Mouse (Mus musculus) midbrain, embryonic 15.5 days (tissue): ENCODE measurements around the gene Gm42957. TPM values are rescaled to one million over a fixed set of nuclear protein-coding genes. Genes with fewer than 3 reads are reported as not detected.

Experiments used
- ATAC-seq: fragments of 200-750 bp; cut with Nextera tagmentation; replicated peaks from 2 replicates; pipeline ENCODE4 v1.8.0; 2017; ENCODE audit warnings: moderate TSS enrichment
- H3K27ac ChIP-seq: fragments of 300-500 bp; sonication (generic); 2 replicates; pipeline ENCODE4 v1.5.1; 2015; ENCODE audit warnings: mild to moderate bottlenecking, inconsistent platforms
- H3K27me3 ChIP-seq: fragments of 300-500 bp; sonication (generic); replicated peaks from 2 replicates; pipeline ENCODE4 v1.6.1; 2015; ENCODE audit warnings: inconsistent platforms
- H3K36me3 ChIP-seq: fragments of 300-500 bp; sonication (generic); replicated peaks from 2 replicates; pipeline ENCODE4 v1.6.1; 2015; ENCODE audit warnings: inconsistent platforms
- H3K4me1 ChIP-seq: fragments of 300-500 bp; sonication (generic); 2 replicates; pipeline ENCODE4 v1.6.1; 2015; ENCODE audit warnings: inconsistent platforms
- H3K4me2 ChIP-seq: fragments of 300-500 bp; sonication (generic); 2 replicates; pipeline ENCODE4 v1.6.1; 2015; ENCODE audit warnings: inconsistent platforms, mild to moderate bottlenecking, moderate library complexity
- H3K4me3 ChIP-seq: fragments of 300-500 bp; sonication (generic); 2 replicates; pipeline ENCODE4 v1.5.1; 2015; ENCODE audit warnings: mild to moderate bottlenecking, inconsistent platforms
- H3K9ac ChIP-seq: fragments of 300-500 bp; sonication (generic); 2 replicates; pipeline ENCODE4 v1.6.1; 2015; ENCODE audit warnings: mild to moderate bottlenecking, inconsistent platforms
- H3K9me3 ChIP-seq: fragments of 300-500 bp; sonication (generic); 2 replicates; pipeline ENCODE4 v1.6.1; 2016; ENCODE audit warnings: inconsistent platforms
- WGBS: fragments of 180-500 bp; shearing (Covaris S2); methylation state at CpG from one replicate; pipeline ENCODE4 v1.1.7; 2015; ENCODE audit warnings: mixed read lengths; 5-methylcytosine and 5-hydroxymethylcytosine counted together
- polyA plus RNA-seq: library from polyadenylated mRNA; unstranded; fragments of >200 nt; fragmentation: Nextera tagmentation; extraction: Ambion mirVana; gene quantifications from 2 replicates; pipeline ENCODE4 v1.2.1, GENCODE M21; 2015

Gene Gm42957
- 0.11 and 0.34 TPM in 2 replicates for polyA plus RNA-seq

DNA sequence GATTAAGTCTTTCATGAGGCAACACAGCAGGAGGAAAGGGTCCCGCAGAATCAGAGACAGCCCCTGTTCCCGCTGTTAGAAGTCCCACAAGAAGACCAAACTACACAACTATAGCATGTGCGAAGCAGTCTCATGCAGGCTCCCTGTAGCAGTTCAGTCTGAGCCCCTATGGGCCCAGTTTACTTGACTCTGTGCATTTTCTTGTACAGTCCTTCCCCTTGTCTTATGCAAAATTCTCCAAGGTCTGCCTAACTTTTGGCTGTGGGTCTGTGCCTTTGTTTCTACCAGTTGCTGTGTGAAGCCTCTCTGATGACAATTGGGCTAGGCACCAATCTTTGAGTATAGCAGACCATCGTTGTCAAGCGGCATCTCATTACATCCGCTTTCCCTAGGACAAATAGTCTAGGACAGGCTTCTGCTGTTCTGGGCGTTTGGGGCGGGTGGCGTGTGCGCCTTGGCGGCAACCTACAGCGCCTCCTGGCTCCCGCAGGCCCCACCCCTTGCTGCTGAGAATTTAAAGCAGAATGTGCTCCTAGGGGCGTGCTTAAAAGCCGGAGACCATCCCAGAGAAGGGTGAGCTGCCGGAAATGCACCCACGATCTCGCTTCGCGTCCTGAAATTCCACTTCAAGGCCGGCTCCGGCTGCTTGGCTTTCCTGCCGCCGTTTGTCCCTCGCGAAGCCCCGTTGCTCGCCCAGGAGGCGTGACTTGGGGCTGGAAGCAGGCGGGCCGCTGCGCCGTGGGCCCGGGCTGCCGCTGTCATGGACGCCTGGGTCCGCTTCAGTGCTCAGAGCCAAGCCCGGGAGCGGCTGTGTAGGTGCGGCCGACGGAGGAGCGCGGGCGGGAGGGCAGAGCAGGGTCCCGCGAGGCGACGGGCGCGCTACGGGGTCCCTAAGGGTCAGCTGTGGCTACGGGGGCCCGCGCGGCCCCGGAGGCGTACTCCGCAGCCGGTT, at the start of gene Gm42957, which contains the start of gene Pex11b:
Gene Gm42957, plus strand, starts transcription at position 547 of the 952 bp plus-strand sequence.
Gene Pex11b, plus strand, starts transcription at position 449 of the 952 bp plus-strand sequence.
- H3K27ac ChIP-seq = peak within 1 kb of the TSS; percentile 85
- peaks cover 22% of the 10 kb centered on the region for H3K36me3 ChIP-seq
- ATAC-seq = peak; percentile 88
- WGBS = 1% methylated on average over 60 of the region's 60 CpGs
- peaks cover 33% of the 10 kb centered on the region for H3K4me1 ChIP-seq
- H3K4me3 ChIP-seq = peak within 1 kb of the TSS; percentile 91
- no peaks in the 10 kb centered on the region for H3K27me3 ChIP-seq
- H3K9ac ChIP-seq = peak within 1 kb of the TSS; percentile 91
- peak within 1 kb of the TSS; percentile 91 for H3K4me2 ChIP-seq
- no peaks in the 10 kb centered on the region for H3K9me3 ChIP-seq

DNA sequence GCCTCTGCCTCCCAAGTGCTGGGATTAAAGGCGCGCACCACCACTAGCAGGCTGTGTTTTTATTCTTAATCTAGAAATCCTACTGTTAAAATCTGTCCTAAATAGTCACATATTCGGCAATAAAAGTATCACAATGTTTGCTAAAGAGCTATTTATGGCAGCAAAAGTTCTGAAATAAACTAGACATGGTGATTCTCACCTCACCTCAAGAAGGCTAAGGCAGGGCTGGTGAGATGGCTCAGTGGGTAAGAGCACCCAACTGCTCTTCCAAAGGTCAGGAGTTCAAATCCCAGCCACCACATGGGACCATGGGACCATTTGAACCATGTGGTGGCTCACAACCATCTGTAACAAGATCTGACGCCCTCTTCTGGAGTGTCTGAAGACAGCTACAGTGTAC, 44.6 kb upstream of the Gm42957 start:
- Histone ChIP-seq H3K4me1 (peaks cover 16% of the 10 kb centered on the region), H3K27me3 (peaks cover 3% of the 10 kb centered on the region; the same call in 1 of the 2 replicates), H3K9me3 (no peaks in the 10 kb centered on the region), H3K4me3 (no peak overlapping the region), H3K27ac (no peak overlapping the region), H3K36me3 (no peaks in the 10 kb centered on the region), H3K9ac (no peak overlapping the region), H3K4me2 (no peak overlapping the region)
- no peak for ATAC-seq
- WGBS = 84% methylated on average over 4 of the region's 4 CpGs

DNA sequence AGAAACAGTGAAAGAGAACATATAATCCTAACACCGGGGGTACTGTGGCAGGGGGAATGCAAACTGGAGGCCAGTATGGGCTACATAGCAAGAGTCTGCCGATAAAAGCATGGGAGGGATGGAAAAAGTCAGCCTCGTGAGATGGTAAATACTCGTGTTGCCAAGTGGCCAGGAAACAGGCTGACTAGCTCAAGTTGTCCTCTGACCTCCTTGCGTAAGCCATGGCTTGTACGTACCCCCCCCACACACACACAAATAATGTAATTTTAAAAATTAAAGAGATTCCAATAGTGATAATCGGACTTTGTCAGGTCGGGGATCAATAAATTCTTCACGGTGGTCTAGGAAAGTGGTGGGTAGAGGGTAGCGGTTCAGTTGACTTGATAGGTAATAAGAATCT, 41.9 kb upstream of the Gm42957 start:
- Histone ChIP-seq H3K4me1 (peaks cover 43% of the 10 kb centered on the region), H3K27ac (peak overlapping the region; percentile 84), H3K4me3 (peak overlapping the region; percentile 68), H3K27me3 (peaks cover 3% of the 10 kb centered on the region; the same call in 1 of the 2 replicates), H3K9ac (peak overlapping the region; percentile 63), H3K4me2 (peak overlapping the region; percentile 82), H3K9me3 (no peaks in the 10 kb centered on the region), H3K36me3 (no peaks in the 10 kb centered on the region)
- WGBS = 1% methylated on average over 10 of the region's 10 CpGs
- ATAC-seq = 0 out of 2 replicates have a peak, but pooled peaks have one; percentile 2

DNA sequence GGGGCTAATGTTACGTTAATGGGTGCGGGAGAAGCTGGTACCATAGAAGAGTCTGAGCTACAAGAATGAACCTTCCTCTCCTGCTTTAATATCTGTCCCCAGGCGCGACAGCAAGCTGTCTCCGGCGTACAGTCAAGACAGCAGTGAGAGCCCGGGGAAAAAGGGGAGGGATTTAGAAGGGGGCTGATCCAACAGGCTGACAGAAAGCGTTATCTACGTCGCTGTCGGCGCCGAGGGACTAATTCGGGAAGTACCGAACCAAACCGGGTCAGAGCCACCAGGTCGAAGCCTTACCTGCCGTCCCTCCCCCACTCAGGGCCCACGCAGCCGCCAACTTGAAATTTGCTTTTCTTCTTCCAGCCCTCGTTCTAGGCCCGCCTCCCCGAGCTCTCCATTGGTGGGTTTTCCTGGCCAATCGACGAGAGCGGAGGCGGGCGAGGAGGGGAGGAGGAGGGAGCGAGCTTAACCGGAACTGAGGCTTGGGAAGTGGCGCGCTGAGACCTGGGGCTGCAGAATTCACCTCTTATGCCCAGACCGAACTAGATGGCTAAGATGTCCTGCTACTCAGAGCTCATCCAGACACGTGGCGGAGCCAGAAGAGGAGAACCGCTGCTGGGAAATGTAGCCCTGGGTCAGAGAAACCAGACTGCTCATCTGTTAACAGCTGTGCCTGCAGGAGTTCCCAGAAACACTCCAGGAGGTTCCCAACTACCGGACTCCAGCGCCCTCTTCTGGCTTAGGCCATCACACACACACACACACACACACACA, 41.3 kb upstream of the Gm42957 start, which contains the start of gene Polr3gl:
Gene Polr3gl, minus strand, starts transcription at position 392 of the 771 bp plus-strand sequence.
- ATAC-seq = peak; percentile 86
- Histone ChIP-seq H3K36me3 (no peaks in the 10 kb centered on the region), H3K4me1 (peaks cover 49% of the 10 kb centered on the region), H3K27ac (peak within 1 kb of the TSS; percentile 84), H3K4me3 (peak within 1 kb of the TSS; percentile 68), H3K4me2 (peak within 1 kb of the TSS; percentile 82), H3K27me3 (peaks cover 3% of the 10 kb centered on the region; the same call in 1 of the 2 replicates), H3K9me3 (no peaks in the 10 kb centered on the region), H3K9ac (peak within 1 kb of the TSS; percentile 63)
- WGBS = under 1% methylated on average over 34 of the region's 38 CpGs

DNA sequence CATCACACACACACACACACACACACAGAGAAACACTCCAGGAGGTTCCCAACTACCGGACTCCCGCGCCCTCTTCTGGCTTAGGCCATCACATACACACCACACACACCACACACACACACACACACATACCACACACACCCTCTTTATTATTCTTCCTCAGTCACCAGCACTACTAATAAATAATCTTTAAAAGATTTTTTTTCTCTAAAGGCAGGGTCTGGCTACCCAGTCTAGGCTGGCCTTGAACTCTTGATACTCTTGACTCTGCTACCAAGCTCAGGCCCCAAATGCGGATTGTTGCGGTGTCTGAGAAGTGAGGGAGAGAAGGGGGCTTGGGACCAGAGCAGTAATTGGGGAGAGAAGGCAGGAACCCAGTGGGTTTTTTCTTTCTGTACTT, 40.4 kb upstream of the Gm42957 start:
- WGBS = 78% methylated on average over 5 of the region's 5 CpGs
- Histone ChIP-seq H3K4me3 (no peak overlapping the region), H3K27ac (no peak overlapping the region), H3K4me1 (peaks cover 58% of the 10 kb centered on the region), H3K36me3 (no peaks in the 10 kb centered on the region), H3K9me3 (no peaks in the 10 kb centered on the region), H3K4me2 (no peak overlapping the region), H3K27me3 (peaks cover 3% of the 10 kb centered on the region; the same call in 1 of the 2 replicates), H3K9ac (no peak overlapping the region)
- no peak for ATAC-seq

DNA sequence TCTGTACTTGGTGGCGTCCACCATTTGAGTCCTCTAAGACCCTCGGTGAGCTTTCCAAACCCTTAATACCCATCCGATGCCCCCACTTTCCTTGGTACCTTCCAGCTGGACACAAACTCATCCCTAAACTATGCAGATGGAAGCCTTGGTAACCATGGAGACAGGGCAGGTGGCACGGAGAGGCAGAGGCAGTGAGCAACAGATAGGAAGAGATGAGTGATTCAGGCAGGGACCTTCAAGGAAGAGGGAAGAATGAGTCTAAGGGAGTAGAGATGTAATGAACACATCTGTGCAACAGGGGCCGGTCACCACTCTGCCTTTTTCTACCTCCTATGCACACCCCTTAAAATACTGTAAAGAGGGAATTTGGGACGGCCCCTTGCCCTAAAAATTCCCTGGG, 39.6 kb upstream of the Gm42957 start:
- peak overlapping the region; percentile 53 for H3K27ac ChIP-seq
- peak overlapping the region; percentile 51 for H3K4me3 ChIP-seq
- H3K27me3 ChIP-seq = peaks cover 3% of the 10 kb centered on the region; the same call in 1 of the 2 replicates
- H3K36me3 ChIP-seq = no peaks in the 10 kb centered on the region
- H3K9me3 ChIP-seq = no peaks in the 10 kb centered on the region
- WGBS = 23% methylated on average over 6 of the region's 6 CpGs
- peaks cover 66% of the 10 kb centered on the region for H3K4me1 ChIP-seq
- ATAC-seq = no peak
- H3K9ac ChIP-seq = peak overlapping the region; percentile 51; the same call in 1 of the 2 replicates
- H3K4me2 ChIP-seq = peak overlapping the region; percentile 95

DNA sequence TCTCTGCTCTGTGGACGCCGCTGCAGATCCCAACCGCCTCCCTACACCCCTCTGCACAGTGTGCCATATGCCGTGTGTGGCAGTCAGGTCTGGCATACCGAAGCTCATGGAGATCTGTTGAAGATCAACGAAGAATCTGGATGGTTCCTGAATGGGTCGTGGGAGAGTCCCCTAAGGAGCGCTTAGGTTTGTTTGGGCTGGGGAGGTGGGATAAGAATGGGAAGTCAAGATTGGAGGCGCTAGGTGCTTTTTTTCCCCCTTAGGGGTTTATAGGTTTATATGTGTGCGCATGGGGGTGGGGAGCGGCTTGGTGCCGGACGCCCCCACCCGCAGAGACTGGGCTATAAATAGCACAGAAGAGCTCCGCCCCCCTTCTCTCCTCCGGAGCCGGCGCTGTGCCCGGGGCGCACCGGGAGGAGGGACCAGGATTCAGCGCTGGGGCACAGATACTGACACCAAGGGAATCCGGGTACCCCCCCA, 39.0 kb upstream of the Gm42957 start, which contains the start of gene Ankrd34a:
Gene Ankrd34a, plus strand, starts transcription at position 409 of the 480 bp plus-strand sequence.
- Histone ChIP-seq H3K4me1 (peaks cover 67% of the 10 kb centered on the region), H3K36me3 (no peaks in the 10 kb centered on the region), H3K27ac (peak within 1 kb of the TSS; percentile 53), H3K9ac (peak within 1 kb of the TSS; percentile 51), H3K27me3 (peaks cover 3% of the 10 kb centered on the region; the same call in 1 of the 2 replicates), H3K4me3 (peak within 1 kb of the TSS; percentile 51), H3K9me3 (no peaks in the 10 kb centered on the region), H3K4me2 (peak within 1 kb of the TSS; percentile 95)
- no peak for ATAC-seq
- WGBS = under 1% methylated on average over 17 of the region's 23 CpGs

DNA sequence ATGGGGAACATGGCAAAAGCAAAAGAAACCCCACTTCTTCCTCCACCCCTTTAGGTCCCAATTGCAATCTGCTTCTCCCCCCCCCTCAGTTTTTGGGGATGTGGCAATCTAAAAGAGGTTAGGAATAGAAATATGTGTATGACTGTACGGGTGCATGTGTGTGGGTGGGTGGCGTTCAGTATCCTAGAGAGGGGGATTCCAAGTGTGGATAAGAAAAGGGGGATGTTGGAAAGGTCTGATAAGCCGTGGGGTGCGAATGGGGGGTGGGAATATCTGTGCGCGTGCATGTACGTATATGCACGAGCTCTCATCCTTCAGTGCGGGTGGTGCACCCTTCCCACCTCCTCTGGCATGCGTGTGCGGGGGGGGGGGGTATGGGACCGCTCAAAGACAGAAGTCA, 38.4 kb upstream of the Gm42957 start:
- H3K27me3 ChIP-seq = peaks cover 3% of the 10 kb centered on the region; the same call in 1 of the 2 replicates
- peaks cover 69% of the 10 kb centered on the region for H3K4me1 ChIP-seq
- no peaks in the 10 kb centered on the region for H3K9me3 ChIP-seq
- H3K36me3 ChIP-seq = no peaks in the 10 kb centered on the region
- H3K27ac ChIP-seq = peak overlapping the region; percentile 53
- WGBS = 5% methylated on average over 12 of the region's 12 CpGs
- peak overlapping the region; percentile 51 for H3K9ac ChIP-seq
- peak overlapping the region; percentile 51 for H3K4me3 ChIP-seq
- no peak for ATAC-seq
- H3K4me2 ChIP-seq = peak overlapping the region; percentile 95

DNA sequence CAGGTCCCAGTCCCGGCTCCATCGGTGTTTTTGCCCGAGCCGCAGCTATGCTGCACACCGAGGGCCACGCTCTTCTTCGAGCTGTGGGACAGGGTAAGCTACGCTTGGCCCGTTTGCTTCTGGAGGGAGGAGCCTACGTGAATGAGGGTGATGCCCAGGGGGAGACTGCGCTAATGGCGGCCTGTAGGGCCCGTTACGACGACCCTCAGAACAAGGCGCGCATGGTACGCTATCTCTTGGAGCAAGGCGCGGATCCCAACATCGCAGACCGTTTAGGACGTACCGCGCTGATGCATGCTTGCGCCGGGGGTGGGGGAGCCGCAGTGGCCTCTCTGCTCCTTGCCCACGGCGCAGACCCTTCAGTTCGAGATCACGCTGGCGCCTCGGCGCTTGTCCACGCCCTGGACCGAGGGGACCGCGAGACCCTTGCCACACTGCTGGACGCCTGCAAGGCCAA, 37.8 kb upstream of the Gm42957 start:
- H3K4me3 ChIP-seq = peak overlapping the region; percentile 51
- peaks cover 3% of the 10 kb centered on the region; the same call in 1 of the 2 replicates for H3K27me3 ChIP-seq
- peak overlapping the region; percentile 53 for H3K27ac ChIP-seq
- peak overlapping the region; percentile 95 for H3K4me2 ChIP-seq
- no peaks in the 10 kb centered on the region for H3K36me3 ChIP-seq
- no peak for ATAC-seq
- H3K4me1 ChIP-seq = peaks cover 72% of the 10 kb centered on the region
- H3K9ac ChIP-seq = peak overlapping the region; percentile 51
- H3K9me3 ChIP-seq = no peaks in the 10 kb centered on the region
- WGBS = under 1% methylated on average over 40 of the region's 40 CpGs

DNA sequence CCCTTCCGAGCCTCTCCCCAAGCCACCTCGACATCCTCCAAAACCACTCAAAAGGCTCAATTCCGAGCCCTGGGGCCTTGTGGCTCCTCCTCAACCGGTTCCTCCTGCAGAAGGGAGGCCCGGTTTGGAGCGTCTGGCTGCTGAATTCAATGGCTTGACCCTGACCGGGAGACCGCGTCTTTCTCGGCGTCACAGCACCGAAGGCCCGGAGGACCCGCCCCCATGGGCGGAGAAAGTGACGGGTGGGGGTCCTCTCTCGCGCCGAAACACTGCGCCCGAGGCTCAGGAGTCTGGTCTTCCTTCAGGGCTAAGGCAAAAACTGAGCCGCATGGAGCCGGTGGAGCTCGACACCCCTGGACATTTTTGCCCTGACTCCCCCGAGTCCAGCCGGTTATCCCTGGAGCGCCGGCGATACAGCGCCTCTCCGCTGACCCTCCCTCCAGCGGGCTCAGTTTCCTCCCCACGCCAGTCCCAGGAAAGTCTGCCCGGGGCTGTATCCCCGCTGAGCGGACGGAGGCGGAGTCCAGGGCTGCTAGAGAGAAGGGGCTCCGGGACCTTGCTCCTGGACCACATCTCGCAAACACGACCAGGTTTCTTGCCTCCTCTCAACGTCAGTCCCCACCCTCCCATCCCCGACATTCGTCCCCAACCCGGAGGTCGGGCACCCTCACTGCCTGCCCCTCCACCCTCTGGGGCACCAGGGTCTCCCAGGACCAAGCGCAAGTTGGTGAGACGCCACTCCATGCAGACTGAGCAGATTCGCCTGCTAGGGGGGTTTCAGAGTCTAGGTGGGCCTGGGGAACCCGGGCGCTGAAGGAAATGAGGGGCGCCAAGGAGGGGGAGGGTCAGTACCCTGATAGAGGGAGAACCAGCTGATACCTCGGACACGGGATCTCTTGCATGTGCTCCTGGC, 36.9 kb upstream of the Gm42957 start:
- Histone ChIP-seq H3K27me3 (peaks cover 3% of the 10 kb centered on the region; the same call in 1 of the 2 replicates), H3K36me3 (no peaks in the 10 kb centered on the region), H3K4me3 (peak overlapping the region; percentile 51), H3K9ac (peak overlapping the region; percentile 51), H3K4me2 (peak overlapping the region; percentile 95), H3K27ac (peak overlapping the region; percentile 53), H3K9me3 (no peaks in the 10 kb centered on the region), H3K4me1 (peaks cover 73% of the 10 kb centered on the region)
- ATAC-seq = no peak
- WGBS = 2% methylated on average over 54 of the region's 54 CpGs

DNA sequence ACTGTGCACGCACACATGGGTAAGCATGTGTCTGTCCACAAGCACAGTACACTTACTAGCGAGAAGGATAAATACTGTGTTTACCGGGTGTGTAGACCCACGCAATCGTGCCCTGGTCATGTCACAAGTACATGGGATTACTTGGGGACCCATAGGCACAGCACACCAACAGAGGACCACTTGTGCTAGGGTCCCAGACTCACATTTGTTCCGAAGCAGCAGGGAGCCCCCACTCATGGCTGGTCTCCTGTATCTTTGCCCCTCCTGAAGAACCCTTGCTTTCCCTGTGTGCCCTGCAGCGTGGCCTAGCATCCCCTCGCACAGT, 36.2 kb upstream of the Gm42957 start:
- no peak overlapping the region for H3K9ac ChIP-seq
- H3K27ac ChIP-seq = no peak overlapping the region
- H3K9me3 ChIP-seq = no peaks in the 10 kb centered on the region
- peak overlapping the region; percentile 95 for H3K4me2 ChIP-seq
- H3K36me3 ChIP-seq = no peaks in the 10 kb centered on the region
- peaks cover 3% of the 10 kb centered on the region; the same call in 1 of the 2 replicates for H3K27me3 ChIP-seq
- ATAC-seq = no peak
- H3K4me1 ChIP-seq = peaks cover 79% of the 10 kb centered on the region
- H3K4me3 ChIP-seq = peak overlapping the region; percentile 51; the same call in 1 of the 2 replicates
- WGBS = 54% methylated on average over 8 of the region's 8 CpGs
